Mouse (Mus musculus): ENCODE results near the gene Polr3g.
A peak's percentile ranks its signal among the peaks of the same experiment; 100 is the strongest.
"Not testable (repeated sequence)": the region's sequence is repeated elsewhere in the genome, so short reads cannot be mapped to it uniquely, and the experiment has no call there.

The Polr3g gene

GRCm38 (mm10) chr13:81630566-81630965 lies 80.2 kb downstream of the Polr3g start:
- DNase-seq (ENCODE audit: inconsistent ontology term) = no peak

- DNase-seq (ENCODE audit: inconsistent ontology term) = peak; percentile 64
These were observed 81.4 kb downstream of the Polr3g start for GRCm38 (mm10) chr13:81629395-81629794.

GRCm38 (mm10) chr13:81628631-81629190 lies 82.1 kb downstream of the Polr3g start:
- DNase-seq (ENCODE audit: inconsistent ontology term) = no peak

- DNase-seq (ENCODE audit: inconsistent ontology term) = not testable (repeated sequence)
These were observed 83.0 kb downstream of the Polr3g start for GRCm38 (mm10) chr13:81627861-81628260.

All from Muller cell, postnatal 12 days (primary cell).